Mouse (Mus musculus) cerebellum, adult 9-10 months (tissue): Measurements from ENCODE around the gene Trabd.
A peak's percentile ranks its signal among the peaks of the same experiment; 100 is the strongest.

Experiments
- DNase-seq: peaks from one replicate; pipeline ENCODE4 v3.0.0; 2022

The Trabd gene

GRCm38 (mm10) chr15:89074613-89075477 lies at the start of gene Trabd:
Gene Trabd (plus strand): TSS chr15:89075124.
- no peak for DNase-seq

- no peak for DNase-seq
These were observed 30.5 kb upstream of the Trabd start for GRCm38 (mm10) chr15:89044381-89044780.

GRCm38 (mm10) chr15:89046356-89046755 lies 28.6 kb upstream of the Trabd start:
- no peak for DNase-seq

- DNase-seq = no peak
These were observed 20.3 kb upstream of the Trabd start for GRCm38 (mm10) chr15:89054666-89055065.

- DNase-seq = peak; percentile 31
These were observed 16.2 kb upstream of the Trabd start for GRCm38 (mm10) chr15:89058736-89059135.

GRCm38 (mm10) chr15:89059161-89059931 lies 15.6 kb upstream of the Trabd start, which contains the start of gene Panx2:
Gene Panx2 (plus strand): TSS chr15:89059734.
- peak; percentile 77 for DNase-seq

GRCm38 (mm10) chr15:89060032-89060681 lies 14.8 kb upstream of the Trabd start:
- DNase-seq = peak; percentile 67

- DNase-seq = peak; percentile 53
These were observed 14.0 kb upstream of the Trabd start for GRCm38 (mm10) chr15:89060811-89061460.

- DNase-seq = peak; percentile 53
These were observed 13.0 kb upstream of the Trabd start for GRCm38 (mm10) chr15:89061761-89062517.

GRCm38 (mm10) chr15:89062518-89062910 lies 12.4 kb upstream of the Trabd start:
- peak; percentile 59 for DNase-seq

GRCm38 (mm10) chr15:89063001-89063400 lies 11.9 kb upstream of the Trabd start:
- DNase-seq = no peak

- DNase-seq = peak; percentile 91
These were observed 11.4 kb upstream of the Trabd start for GRCm38 (mm10) chr15:89063536-89063935.

- DNase-seq = peak; percentile 54
These were observed 10.0 kb upstream of the Trabd start for GRCm38 (mm10) chr15:89064891-89065290.

- DNase-seq = peak; percentile 35
These were observed 7.3 kb upstream of the Trabd start for GRCm38 (mm10) chr15:89067609-89068008.

GRCm38 (mm10) chr15:89068226-89068625 lies 6.7 kb upstream of the Trabd start:
- DNase-seq = peak; percentile 28

GRCm38 (mm10) chr15:89069336-89069840 lies 5.5 kb upstream of the Trabd start:
- DNase-seq = peak; percentile 22

GRCm38 (mm10) chr15:89070606-89071005 lies 4.3 kb upstream of the Trabd start:
- peak; percentile 43 for DNase-seq

GRCm38 (mm10) chr15:89073993-89074603 lies 826 bp upstream of the Trabd start:
- DNase-seq = no peak

GRCm38 (mm10) chr15:89075478-89076147 lies 689 bp downstream of the Trabd start:
- peak; percentile 88 for DNase-seq

- peak; percentile 81 for DNase-seq
These were observed 1.3 kb downstream of the Trabd start for GRCm38 (mm10) chr15:89076156-89076731.
